Mouse (Mus musculus) c-Kit-negative CD71-positive TER-119-positive erythroid progenitor cells, embryonic 14.5 days (primary cell): ENCODE results near the gene Foxa3.
A peak's percentile ranks its signal among the peaks of the same experiment; 100 is the strongest.

Experiments
- DNase-seq: peaks from one replicate; pipeline ENCODE4 v3.0.0-alpha.2; 2013; ENCODE audit warnings: low read depth, low spot score

The Foxa3 gene

DNA sequence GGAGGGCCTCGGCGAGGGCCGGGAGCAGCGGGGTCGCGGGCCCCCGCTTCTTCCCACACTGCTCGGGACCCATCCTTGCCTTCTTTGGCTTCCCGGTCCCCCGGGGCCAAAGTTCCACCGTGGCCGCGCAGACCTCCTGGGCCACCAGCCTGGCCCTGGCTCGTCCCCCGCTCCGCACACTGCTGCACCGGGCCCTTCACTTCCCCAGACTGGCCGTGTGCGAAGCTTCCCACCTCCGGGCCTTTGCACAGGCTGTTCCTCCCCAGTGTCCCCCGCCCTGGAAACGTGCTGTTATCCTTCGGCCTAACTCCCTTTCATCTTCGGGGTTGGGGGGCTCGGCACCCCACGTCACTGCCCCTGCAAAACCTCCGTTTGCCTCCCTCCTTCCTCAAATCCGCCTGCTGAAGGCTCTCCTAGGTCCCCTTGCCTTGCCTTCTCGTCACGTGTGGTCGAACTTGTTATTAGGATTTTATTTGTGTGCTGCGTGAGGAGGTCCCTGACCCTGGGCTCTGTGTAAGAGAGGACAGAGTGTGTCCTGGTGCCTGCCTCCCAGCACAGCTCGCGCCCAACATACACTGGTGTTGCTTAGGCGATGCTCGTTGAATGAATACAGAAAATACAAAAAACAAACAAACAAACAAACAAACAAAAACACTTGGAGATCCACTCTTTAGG is 1.4 kb upstream of the Foxa3 start:
- DNase-seq = no peak

DNA sequence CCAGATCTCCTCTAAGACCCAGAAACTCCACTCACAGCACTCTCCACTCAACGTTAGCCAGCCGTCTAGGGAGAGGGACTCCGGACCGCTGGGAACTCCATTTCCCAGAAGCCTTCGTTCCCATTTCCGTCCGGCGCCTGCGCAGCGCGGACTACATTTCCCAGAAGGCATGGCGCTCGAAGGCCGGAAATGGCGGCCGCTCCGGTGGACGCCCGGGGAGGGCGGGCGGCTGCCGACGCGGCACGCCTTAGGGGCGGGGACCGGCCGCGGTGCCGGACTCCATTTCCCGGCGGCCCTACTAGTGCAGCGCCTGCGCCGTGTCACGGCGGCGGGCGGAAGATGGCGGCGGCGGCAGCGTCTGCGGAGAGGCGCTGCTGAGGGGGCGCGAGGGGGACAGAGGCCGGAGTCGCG is 763 bp upstream of the Foxa3 start, which contains the start of gene Sympk:
Sympk (plus strand) TSS at position 282 of the 411 bp plus-strand sequence.
- DNase-seq = peak; percentile 95

DNA sequence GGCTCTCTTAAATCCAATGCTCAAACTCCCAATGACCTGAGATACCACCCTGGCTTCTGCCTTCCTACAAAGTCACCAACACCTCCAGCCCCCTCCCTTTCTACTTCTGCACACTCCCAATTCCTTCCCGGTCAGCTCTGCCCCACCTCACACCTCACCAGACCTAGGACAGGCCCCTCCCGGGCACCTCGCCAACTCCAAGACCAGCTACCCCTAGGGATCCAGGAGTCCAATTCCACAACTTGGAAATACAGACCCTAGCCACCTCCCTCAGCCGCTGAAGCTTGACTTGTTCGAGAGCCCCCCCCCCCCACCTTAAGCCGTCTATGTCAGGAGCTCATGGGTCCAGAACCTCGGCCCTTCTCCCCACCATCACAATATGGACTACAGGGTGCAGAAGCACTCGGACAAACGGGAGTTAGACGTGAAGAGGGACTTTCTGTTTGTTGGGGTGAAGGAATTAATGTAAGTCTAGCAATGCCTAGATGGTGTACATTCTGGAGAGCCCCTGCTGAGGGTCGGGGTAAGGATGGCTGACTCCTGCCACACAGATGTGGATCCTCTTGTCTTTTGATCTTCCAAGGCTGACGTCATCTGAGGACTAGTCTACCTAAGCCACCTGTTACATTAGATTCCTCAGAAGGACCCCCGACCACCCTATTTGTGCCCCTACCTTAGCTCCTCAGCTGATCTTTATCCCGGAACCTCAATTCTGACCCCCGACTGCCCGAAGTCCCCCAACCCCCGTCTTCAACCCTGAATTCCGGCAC is 964 bp downstream of the Foxa3 start:
- no peak for DNase-seq

DNA sequence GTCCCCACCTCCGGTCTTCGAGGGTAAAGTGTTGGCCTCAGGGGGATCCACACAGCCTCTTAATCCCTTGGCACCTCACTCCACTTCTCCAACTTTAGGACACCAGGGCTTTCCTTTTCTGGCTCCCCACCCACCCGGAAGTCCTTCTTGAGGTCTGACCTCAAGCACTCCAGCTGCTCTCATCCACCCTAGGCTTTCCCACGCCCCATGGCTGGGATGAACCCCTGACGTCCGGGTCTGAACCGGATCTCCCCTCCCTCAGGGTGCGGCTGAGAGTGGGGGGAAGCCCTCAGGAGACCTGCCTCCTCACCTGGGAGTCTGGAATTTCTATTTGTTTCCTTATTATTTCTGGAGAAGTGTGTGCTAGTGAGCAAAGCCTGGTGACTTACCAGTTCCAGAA is 2.3 kb downstream of the Foxa3 start:
- DNase-seq = no peak

DNA sequence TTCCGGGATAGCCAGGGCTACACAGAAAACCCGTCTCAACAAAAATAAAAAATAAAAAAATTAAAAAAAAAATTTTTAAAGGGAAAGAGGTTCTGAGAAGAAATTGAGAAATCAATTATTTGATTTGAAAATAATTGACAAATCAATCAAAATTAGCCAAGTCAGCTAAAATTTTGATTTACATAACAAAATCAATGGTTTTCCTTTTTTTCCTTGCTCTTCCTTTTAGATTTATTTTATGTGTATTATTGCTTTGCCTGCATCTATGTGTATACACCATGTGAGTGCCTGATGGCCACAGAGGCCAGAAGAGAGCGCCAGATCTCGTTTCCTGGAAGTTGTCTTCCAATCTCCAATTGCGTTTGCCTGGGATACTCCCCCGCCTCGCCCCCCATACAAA is 5.4 kb downstream of the Foxa3 start:
- no peak for DNase-seq

DNA sequence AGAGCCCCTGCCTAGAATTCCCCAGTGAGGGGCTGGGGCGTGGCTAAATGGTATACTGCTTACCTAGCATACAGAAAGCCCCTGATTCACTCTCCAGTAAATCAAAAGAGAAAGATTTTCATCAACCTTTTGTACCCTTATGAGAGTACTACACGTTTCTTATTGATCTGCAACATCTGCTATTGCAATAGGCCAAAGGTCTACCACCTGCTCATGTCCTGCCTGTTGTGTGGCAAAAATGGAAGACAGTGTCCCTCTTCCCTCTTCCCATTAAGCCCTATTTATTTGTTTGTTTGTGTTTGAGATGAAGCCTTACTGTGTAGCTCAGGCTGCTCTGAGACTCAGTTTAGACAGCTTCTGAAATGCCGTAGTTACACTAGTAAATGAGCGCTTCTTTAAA is 7.3 kb downstream of the Foxa3 start:
- no peak for DNase-seq

DNA sequence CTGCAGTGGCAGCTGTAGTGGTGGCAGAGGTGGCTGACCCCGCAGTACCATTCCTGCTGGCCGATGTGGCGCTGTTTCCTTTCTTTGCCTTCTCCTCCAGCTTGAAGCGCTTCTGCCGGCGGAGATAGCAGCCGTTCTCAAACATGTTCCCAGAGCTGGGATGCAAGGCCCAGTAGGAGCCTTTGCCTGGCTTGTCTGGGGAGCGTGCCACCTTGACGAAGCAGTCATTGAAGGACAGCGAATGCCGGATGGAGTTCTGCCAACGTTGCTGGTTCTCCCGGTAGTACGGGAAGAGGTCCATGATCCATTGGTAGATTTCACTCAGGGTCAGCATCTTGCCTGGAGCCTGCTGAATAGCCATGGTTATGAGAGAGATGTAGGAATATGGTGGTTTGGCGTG is 8.9 kb downstream of the Foxa3 start:
- no peak for DNase-seq

DNA sequence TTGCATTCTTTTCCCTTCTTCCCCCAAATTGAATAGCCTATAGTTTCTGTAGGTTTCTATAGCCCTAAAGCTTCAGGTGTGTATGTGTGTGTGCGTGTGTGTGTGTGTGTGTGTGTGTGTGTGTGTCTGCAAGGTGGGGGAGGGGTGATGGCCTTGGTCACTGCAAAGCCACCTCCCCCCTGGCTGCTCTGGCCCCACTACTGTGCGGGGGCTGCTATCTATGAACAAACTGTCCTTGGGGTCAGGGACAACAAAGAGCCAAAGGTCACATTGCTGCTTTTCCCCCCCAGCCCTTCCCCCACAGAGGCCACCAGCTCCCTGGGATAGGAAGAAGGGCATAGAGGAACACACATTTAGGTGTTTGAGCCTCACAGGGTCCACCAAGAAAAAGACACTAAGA is 10.5 kb downstream of the Foxa3 start:
- DNase-seq = no peak

DNA sequence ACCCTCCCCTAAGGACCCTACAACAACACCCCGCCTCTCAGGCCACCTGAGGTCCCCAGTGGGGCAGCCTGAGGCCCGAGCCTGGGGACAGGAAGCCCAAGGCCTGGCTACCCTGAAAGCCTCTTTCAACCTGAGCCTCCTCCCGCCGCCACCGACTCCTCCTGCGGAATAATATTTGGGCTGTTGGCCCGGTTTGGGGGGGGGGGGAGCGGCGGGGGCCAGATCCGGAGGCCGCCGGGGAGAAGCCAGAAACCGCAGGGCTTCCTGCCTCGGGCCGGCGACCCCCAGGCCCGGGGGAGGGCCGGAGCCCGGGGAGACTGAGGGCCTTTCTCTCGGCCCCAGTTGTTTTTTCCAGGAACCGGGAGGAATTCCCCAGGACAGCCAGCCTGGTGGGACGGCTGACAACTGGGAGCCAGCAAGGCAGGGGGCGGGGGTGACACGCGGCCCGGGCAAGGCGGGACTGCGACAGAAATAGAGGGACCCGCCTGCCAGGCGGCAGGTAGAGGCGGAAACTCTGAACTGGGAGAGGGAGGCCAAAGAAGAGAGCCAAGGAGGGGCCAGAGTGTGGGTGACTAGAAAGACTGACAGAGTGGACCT is 11.2 kb downstream of the Foxa3 start:
- DNase-seq = no peak

DNA sequence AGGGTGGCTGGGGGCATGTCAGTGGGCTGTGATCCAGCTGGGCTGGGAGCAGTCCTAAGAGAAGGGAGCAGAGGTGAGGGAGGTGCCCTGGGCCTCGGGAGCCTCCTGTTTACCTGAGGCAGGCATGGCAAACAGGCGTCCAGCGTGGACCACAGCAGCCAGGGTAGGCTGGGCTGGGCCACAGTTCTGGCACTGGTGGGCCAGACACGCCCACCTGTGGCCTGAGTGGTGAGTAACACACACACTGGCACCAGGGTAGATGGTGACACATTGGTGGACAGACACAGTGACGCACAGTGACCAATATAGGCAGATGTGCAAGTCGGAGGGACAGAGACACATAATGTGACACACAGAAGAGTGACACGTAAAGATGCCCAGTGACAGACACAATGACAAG is 12.8 kb downstream of the Foxa3 start:
- no peak for DNase-seq

DNA sequence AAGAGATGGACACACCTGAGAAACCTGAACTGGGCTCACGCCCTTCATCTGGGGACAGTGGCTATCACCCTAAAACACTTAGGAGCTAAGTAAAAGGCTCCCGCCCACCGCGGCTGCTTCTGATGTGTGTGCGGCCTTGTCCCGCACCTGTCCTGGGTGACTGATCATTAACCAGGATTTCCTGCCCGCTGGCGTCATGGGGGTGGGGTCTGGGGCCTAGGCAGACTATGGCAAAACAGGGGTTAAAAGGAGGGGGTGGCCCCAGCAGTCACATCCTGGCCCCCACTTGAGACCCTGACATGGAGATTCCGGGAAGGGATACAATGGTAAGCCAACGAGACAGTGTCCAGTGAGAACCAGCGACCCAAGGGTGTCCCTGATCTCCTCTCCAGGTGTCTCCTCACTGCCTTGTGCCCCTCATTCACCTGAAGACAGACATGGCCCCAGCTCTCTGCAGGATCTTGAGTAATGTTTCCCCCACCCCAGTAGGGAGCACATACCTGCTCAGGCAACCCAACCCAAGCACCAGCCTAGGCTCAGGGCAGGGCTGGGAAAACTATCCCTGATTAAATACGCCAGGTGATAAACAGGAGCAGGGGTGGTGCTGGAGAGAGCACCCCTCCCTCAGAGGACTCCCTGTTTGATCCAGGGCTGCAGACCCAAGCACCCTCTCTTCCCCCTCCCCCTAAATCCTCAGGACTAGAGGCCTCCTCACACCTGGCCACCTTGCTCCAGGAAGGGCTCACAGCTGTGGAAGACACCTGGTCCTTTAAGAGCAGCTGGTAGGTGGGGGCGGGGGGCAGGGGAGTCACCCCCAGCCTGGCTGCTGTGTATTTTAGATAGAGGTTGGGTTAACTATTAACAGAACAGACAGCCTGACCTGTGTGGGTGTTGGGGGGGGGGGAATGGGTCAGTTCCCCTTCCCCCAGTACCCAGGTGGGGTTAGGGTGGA is 16.0 kb downstream of the Foxa3 start:
- no peak for DNase-seq

DNA sequence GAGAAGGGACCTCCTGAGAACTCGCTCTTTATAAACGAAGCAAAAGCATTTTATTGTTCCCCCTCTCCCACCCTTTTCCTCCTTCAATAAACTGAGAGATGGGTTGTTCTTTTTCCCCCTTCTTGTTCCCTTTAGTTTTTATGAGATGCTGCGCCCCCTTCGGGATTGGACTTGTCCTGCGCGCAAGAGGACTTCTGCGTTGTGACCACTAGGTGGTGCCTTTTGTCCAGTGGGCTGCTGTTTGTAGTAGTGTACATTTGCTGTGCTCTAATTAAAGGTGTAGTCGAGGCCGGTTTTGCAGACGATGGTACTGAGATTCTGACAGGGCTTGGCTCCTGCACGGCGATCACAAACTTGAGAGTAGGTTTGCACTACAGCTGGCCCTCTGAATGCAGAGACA is 16.9 kb downstream of the Foxa3 start:
- peak; percentile 57 for DNase-seq

DNA sequence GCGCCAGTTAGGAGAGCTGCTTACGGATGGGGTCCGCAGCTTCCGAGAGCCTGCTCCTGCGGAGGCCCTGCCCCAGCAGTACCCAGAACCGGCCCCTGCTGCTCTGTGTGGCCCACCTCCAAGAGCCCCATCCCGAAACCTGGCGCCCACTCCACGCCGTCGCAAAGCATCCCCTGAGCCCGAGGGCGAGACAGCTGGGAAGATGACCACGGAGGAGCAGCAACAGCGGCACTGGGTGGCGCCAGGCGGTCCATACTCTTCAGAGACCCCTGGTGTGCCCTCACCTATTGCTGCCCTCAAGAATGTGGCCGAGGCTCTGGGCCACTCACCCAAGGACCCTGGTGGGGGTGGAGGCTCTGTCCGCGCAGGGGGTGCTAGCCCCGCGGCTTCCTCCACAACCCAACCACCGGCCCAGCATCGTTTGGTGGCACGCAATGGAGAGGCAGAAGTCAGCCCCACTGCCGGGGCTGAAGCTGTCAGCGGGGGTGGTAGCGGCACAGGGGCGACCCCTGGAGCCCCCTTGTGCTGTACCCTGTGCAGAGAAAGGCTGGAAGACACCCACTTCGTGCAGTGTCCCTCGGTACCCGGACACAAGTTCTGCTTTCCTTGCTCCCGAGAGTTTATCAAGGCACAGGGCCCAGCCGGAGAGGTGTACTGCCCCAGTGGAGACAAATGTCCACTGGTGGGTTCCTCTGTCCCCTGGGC is 17.8 kb downstream of the Foxa3 start:
- no peak for DNase-seq

DNA sequence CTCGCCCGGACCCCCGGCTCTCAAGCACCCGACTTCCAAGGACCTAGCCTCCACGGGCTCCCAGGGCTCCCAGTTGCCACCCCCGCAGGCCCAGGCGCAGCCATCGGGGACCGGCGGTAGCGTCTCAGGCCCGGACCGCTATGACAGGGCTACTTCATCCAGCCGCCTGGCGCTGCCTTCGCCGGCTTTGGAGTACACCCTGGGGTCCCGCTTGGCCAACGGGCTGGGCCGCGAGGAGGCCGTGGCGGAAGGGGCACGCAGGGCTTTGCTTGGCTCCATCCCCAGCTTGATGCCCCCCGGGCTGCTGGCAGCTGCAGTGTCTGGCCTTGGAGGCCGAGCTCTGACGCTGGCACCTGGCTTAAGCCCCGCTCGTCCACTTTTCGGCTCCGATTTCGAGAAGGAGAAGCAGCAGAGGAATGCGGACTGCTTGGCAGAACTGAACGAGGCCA is 18.7 kb downstream of the Foxa3 start:
- DNase-seq = no peak

DNA sequence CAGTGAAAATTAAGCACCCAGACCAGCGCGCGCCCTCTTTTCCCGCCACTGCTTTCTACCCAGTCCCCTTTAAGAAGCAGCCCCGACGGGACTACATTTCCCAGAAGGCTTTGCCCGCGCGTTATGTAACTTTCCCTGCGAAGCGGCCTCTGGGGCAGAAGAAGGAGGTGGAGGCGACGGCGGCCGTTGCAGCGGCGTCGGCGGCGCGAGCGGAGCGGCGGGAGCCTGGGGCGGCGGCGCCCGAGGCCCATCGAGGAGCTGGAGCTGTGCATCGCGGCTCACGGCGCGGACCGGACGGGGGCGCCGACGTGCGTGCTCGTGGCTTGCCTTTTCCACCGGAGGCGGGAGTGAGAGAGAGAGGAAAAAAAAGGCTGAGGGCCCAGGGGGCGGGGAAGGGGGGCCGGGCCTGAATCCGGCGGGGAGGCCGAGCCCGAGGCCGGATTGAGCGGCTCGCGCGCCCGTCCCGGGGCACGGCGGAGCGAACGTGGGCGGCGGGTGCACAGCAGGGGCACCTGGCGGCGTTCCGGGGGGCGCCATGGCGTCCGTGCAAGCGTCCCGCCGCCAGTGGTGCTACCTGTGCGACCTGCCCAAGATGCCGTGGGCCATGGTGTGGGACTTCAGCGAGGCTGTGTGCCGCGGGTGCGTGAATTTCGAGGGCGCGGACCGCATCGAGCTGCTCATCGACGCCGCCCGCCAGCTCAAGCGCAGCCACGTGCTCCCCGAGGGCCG is 19.3 kb downstream of the Foxa3 start, which contains the start of gene Irf2bp1:
Irf2bp1 (plus strand) TSS at position 143 of the 729 bp plus-strand sequence.
- peak; percentile 85 for DNase-seq

DNA sequence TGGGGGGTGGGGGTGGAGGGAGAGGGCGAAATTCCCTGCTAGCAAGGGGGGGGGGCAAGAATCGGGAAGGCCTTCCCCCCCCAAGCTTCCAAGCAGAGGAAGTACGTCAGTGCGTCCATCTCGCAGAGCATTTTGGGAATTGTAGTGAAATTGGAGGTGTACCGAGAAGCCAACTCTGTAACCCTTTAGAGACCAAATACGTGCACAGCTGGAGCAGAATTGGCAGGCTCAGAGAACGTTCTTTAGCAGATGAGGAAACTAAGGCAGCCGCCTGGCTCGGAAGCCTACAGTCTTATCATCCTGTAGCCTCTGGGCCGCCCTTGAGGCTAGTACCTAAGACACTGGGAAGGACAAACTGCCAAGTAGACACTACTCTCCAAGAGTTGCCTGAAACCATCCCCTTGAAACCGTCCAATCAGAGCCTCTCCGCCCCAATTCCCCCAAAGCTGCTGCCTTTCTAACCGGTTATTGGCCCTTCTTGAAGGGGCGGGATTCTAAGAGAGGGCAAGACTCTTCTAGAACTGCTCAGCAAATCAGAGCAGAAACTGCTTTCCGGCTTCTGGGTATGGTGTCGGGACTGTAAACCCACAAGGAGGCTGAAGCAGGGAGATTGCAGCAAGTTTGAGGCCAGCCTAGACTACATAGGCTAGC is 20.4 kb downstream of the Foxa3 start:
- DNase-seq = peak; percentile 75

DNA sequence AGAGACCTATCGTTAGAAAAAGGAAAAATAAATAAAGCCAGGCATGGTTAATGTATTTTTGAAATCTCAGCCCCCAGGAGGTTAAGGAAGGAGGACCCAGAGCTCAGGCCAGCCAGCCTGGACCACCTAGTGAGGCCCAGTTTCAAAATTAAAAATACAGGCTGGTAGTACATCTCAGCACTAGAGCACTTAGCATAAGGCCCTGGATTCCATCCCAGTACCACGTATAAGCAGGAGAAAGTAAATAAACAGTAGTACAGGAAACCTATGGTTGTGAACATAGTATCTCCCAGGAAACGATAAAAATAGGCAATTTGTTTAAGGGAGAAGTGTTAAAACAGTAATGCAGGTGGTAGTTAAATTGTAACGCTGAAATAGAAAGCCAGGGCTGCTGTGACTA is 21.2 kb downstream of the Foxa3 start:
- no peak for DNase-seq

DNA sequence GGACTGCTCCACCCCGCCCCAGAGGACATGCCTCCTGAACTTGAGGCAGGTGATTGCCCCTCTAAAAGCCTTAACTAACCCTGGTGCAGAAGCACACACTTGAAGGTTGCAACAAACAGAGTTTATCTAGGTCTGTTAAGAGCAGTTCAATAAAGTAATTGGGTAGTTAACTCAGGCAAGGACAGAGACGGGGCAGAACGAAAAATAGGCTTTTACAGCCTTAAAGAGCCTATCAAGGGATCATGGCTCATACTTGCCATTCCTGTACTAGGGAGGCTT is 21.6 kb downstream of the Foxa3 start:
- DNase-seq = no peak

DNA sequence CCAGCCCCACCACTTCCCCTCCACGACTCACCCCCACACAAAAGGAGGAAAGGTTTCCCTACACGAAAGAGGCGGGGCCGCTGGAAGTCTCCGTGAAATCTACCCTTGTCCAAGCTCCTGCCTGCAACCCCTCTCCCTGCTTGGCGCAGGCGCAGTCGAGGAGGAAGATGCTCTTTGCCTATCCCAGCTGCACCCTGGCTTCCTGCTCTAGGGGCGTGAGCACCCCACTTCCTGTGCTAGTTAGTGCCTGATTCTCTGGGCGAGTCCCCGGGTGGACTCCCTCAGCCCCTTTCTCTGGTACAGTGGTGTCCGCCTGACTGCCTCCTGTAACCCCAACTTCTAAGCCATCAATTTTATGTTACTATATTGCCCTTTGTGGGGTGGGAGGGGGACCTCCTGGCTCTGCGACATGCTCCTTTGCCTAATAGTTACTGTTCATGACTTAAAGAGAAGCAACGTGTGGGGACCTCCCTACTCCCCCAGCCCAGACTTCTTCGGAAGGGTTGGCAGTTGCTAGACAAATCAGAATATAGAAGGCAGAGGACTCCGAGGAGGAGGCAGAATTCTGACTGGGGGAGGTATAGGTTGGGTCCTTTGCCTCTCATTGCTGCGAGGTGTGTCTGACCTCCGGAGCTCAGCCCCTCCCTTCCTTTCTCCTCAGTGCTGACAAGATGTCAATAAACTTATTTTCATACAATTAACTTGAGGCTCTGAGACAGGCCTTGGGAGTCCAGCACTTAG is 22.1 kb downstream of the Foxa3 start:
- no peak for DNase-seq
